Mouse (Mus musculus) forebrain, embryonic 11.5 days (tissue): ENCODE results near the gene Anks1. TPM values are rescaled to one million over a fixed set of nuclear protein-coding genes. Genes with fewer than 3 reads are reported as not detected.

Experiments used
- ATAC-seq: fragments of 200-750 bp; cut with Nextera tagmentation; replicated peaks from 2 replicates; pipeline ENCODE4 v1.8.0; 2017; ENCODE audit warnings: moderate TSS enrichment; ENCODE audit not compliant: low FRiP score
- DNase-seq: peaks from one replicate; pipeline ENCODE4 v3.0.0-alpha.2; 2017; ENCODE audit warnings: low spot score
- H3K27ac ChIP-seq: fragments of 300-500 bp; sonication (generic); 2 replicates; pipeline ENCODE4 v1.5.1; 2014; ENCODE audit warnings: low read depth, low read length
- H3K27me3 ChIP-seq: fragments of 300-500 bp; sonication (generic); 2 replicates; pipeline ENCODE4 v1.6.1; 2014; ENCODE audit warnings: mild to moderate bottlenecking, low read length, mixed read lengths; ENCODE audit not compliant: control insufficient read depth, insufficient read depth
- H3K36me3 ChIP-seq: fragments of 300-500 bp; sonication (generic); 2 replicates; pipeline ENCODE4 v1.6.1; 2014; ENCODE audit warnings: mild to moderate bottlenecking, low read length, moderate library complexity, mixed read lengths; ENCODE audit not compliant: control insufficient read depth, insufficient read depth
- H3K4me1 ChIP-seq: fragments of 300-500 bp; sonication (generic); replicated peaks from 2 replicates; pipeline ENCODE4 v1.6.1; 2014; ENCODE audit warnings: low read length, mixed read lengths; ENCODE audit not compliant: control insufficient read depth, insufficient read depth
- H3K4me2 ChIP-seq: fragments of 300-500 bp; sonication (generic); 2 replicates; pipeline ENCODE4 v1.6.1; 2014; ENCODE audit warnings: low read depth, mild to moderate bottlenecking, low read length, moderate library complexity, mixed read lengths; ENCODE audit not compliant: severe bottlenecking
- H3K4me3 ChIP-seq: fragments of 300-500 bp; sonication (generic); 2 replicates; pipeline ENCODE4 v1.5.1; 2014; ENCODE audit warnings: low read depth, low read length
- H3K9ac ChIP-seq: fragments of 300-500 bp; sonication (generic); 2 replicates; pipeline ENCODE4 v1.6.1; 2014; ENCODE audit warnings: low read length
- H3K9me3 ChIP-seq: fragments of 300-500 bp; sonication (generic); 2 replicates; pipeline ENCODE4 v1.6.1; 2016; ENCODE audit warnings: low read length, mixed read lengths; ENCODE audit not compliant: control insufficient read depth
- WGBS: fragments of 180-500 bp; shearing (Covaris S2); extraction: QIAGEN DNeasy Blood & Tissue Kit; methylation state at CpG from one replicate; pipeline ENCODE4 v1.1.7; 2014; 5-methylcytosine and 5-hydroxymethylcytosine counted together
- polyA plus RNA-seq: library from polyadenylated mRNA; unstranded; fragments of >200 nt; fragmentation: Nextera tagmentation; extraction: Ambion mirVana; gene quantifications from 2 replicates; pipeline ENCODE4 v1.2.1, GENCODE M21; 2014

Gene Anks1
- polyA plus RNA-seq: 40.9 and 42.6 TPM in 2 replicates

DNA sequence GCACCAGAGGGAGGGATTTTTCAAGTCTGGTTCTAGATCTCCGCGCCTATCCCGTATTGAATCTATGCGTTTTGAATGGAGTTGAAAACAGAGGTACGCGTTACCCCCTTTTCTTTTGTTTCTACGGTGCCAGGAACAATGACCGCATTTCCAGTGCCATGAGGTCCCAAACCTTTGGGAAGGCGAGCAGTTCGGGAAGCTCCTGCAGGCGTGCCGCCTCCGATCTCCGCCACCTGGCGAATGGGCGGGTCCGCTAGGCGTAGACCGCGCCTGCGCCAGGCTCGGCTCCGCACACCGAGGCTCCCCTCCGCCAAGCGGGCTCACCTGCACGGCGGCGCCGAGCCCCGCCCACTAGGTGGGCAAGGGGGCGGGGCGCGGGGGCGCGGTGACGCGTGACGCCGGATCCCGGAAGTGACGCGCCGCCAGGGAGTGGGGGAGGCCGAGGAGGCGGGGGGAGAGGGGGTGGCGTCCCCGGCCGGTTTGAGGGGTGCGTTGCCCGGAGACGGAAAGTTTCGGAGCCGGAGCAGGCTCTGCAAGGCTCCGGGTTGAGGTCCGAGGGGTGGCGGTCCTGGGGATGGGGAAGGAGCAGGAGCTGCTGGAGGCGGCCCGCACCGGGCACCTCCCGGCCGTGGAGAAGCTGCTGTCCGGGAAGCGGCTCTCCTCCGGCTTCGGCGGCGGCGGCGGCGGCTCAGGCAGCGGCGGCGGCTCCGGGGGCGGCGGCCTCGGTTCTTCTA lies at the start of gene Anks1:
TSS of gene Anks1 (plus strand) at position 419 of the 734 bp plus-strand sequence.
- DNase-seq: peak; percentile 95
- Histone ChIP-seq H3K9ac (peak within 1 kb of the TSS; percentile 88), H3K9me3 (no peaks in the 10 kb centered on the region), H3K4me1 (peaks cover 9% of the 10 kb centered on the region; the same call in 1 of the 2 replicates), H3K36me3 (no peaks in the 10 kb centered on the region), H3K27ac (peak within 1 kb of the TSS; percentile 50), H3K4me3 (peak within 1 kb of the TSS; percentile 92), H3K4me2 (peak within 1 kb of the TSS; percentile 96), H3K27me3 (no peaks in the 10 kb centered on the region)
- WGBS: under 1% methylated on average over 70 of the region's 78 CpGs
- peak; percentile 85 for ATAC-seq

DNA sequence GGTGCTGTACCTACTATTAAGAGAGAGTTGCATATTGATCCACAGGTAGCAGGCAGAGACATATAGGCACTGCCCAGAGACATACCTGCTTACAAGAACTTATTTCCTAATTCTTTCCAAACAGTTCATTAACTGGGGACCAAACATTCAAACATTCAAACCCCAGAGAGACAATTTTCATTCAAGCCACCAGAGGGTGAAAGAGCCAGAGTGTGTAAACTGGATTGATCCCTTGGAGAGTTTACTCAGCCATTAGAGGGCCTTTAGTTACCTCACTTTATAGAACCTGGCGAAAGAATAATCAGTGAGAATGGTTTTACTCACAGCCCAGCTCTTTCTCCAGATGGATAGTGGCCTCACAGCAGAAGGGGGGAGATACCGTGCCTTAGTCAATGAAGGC lies 43.6 kb upstream of the Anks1 start:
- DNase-seq (no peak), ATAC-seq (no peak)
- Histone ChIP-seq H3K27me3 (no peaks in the 10 kb centered on the region), H3K4me1 (no peaks in the 10 kb centered on the region), H3K4me2 (no peak overlapping the region), H3K9ac (no peak overlapping the region), H3K27ac (no peak overlapping the region), H3K36me3 (no peaks in the 10 kb centered on the region; the same call in 1 of the 2 replicates), H3K9me3 (no peaks in the 10 kb centered on the region), H3K4me3 (no peak overlapping the region)
- WGBS: 89% methylated on average over 2 of the region's 2 CpGs

DNA sequence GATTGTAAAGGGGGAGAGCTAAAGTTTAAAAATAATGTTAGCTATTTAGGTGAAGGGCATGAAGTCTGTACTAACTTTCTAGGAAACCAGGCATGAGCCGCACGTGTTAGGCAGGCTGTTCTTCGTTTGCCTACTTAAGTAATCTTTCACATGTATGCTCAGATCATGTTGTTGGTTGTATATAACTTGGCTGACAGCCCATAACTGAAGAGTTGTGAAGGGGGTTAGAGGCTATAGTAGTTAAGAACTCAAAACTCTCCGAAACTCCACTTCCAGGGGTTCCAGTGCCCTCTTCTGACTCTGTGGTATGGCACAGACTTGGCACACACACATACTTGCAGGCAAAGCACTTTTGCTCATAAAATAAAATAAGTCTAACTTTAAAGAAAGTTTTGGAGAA lies 42.4 kb upstream of the Anks1 start:
- ATAC-seq (no peak), DNase-seq (no peak)
- H3K9ac ChIP-seq: no peak overlapping the region
- no peak overlapping the region for H3K4me2 ChIP-seq
- H3K4me1 ChIP-seq: no peaks in the 10 kb centered on the region
- no peaks in the 10 kb centered on the region for H3K27me3 ChIP-seq
- no peak overlapping the region for H3K27ac ChIP-seq
- no peaks in the 10 kb centered on the region for H3K9me3 ChIP-seq
- WGBS: 93% methylated on average over 4 of the region's 4 CpGs
- no peak overlapping the region for H3K4me3 ChIP-seq
- no peaks in the 10 kb centered on the region; the same call in 1 of the 2 replicates for H3K36me3 ChIP-seq

DNA sequence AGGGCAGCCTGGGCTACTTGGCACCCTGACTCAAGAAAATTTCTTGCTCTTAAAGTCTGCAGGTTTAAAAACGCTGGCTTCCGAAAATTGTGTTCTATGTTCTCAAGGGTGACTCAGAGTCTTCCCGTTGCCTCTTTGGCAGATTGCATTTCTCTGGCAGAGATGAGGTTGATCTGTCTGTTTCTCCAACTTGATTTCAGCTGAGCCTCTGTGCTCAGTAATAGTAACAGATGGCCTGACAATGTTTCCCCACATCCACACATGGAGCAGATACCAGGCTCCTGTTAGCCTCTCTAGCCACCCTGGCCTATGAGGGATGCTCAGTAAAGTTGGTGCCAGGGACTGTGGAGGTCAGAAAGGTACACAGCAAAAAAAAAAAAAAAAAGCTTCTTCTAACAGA lies 37.3 kb upstream of the Anks1 start:
- no peak for DNase-seq
- 95% methylated on average over 3 of the region's 3 CpGs for WGBS
- H3K9me3 ChIP-seq: no peaks in the 10 kb centered on the region

DNA sequence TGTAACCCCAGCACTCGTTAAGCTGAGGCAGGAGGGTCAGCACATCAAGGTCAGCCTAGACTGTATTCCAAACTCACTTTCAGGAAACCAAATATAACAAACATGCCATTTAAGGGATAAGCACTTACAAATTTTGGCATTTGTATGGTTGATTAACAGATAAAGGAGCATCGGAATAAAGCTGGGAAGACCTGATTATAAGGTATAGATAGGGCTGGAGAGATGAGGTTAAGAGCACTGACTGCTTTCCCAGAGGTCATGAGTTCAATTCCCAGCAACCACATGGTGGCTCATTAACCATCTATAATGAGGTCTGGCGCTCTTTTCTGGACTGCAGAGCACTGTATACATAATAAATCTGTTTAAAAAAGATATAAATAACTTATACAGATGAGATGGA lies 35.5 kb upstream of the Anks1 start:
- no peak for ATAC-seq
- WGBS: 79% methylated on average over 3 of the region's 3 CpGs
- H3K4me1 ChIP-seq: no peaks in the 10 kb centered on the region

More for the DNA sequence above, 37.3 kb upstream of the Anks1 start:
- H3K4me3 ChIP-seq: no peak overlapping the region
- no peak overlapping the region for H3K9ac ChIP-seq
- no peak overlapping the region for H3K27ac ChIP-seq
- H3K27me3 ChIP-seq: no peaks in the 10 kb centered on the region
- H3K4me1 ChIP-seq: no peaks in the 10 kb centered on the region
- no peak for ATAC-seq
- no peaks in the 10 kb centered on the region for H3K36me3 ChIP-seq
- no peak overlapping the region for H3K4me2 ChIP-seq

DNA sequence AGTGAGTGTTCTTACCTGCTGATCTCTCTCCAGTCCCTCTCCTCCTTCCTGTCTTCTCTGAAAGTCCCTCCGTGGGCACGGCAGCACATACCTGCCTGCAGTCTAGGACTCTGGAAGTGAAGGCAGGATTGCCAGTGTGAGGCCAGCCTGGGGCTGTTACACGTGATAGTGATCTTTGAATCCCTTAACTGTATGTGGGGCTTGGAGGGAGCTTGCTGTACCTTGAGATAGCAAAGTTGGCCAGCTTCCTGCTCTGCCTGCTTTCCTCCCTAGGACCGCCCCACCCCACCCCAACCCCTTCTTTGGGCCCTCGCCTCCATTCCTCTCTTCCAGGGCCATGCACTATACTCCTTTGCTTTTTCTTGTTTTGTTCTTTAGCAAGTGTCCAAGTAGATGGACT lies 34.6 kb upstream of the Anks1 start:
- Histone ChIP-seq H3K9ac (no peak overlapping the region), H3K36me3 (no peaks in the 10 kb centered on the region), H3K4me3 (no peak overlapping the region), H3K4me1 (no peaks in the 10 kb centered on the region), H3K4me2 (no peak overlapping the region), H3K27me3 (no peaks in the 10 kb centered on the region), H3K9me3 (no peaks in the 10 kb centered on the region), H3K27ac (no peak overlapping the region)
- 73% methylated on average over 5 of the region's 5 CpGs for WGBS
- ATAC-seq: no peak
- no peak for DNase-seq

More for the DNA sequence above, 35.5 kb upstream of the Anks1 start:
- no peak overlapping the region for H3K4me3 ChIP-seq
- H3K9ac ChIP-seq: no peak overlapping the region
- no peaks in the 10 kb centered on the region for H3K36me3 ChIP-seq
- H3K27ac ChIP-seq: no peak overlapping the region
- DNase-seq: no peak
- no peak overlapping the region for H3K4me2 ChIP-seq
- H3K27me3 ChIP-seq: no peaks in the 10 kb centered on the region
- no peaks in the 10 kb centered on the region for H3K9me3 ChIP-seq

DNA sequence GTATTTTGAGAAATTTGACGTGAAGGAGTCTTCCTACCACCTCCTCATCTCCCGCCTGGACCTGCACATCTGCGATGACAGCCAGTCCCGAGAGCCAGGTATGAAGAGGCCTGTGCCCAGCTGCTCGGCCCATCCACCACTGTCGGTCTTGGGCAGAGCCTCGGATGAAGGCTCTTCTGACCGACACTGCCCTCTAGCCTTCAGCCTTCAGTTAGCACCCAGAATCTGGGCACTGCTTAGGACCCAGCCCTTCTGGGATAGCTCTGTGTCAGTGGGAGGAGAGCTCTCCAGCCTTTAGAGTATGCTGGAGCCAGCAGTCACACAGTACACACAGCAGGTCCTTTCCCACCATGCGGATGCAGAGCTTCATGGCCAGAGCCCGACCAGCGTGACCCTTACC lies 27.6 kb upstream of the Anks1 start:
- no peaks in the 10 kb centered on the region for H3K27me3 ChIP-seq
- H3K4me1 ChIP-seq: no peaks in the 10 kb centered on the region
- H3K27ac ChIP-seq: no peak overlapping the region
- no peak overlapping the region for H3K4me3 ChIP-seq
- ATAC-seq (no peak), DNase-seq (no peak)
- H3K36me3 ChIP-seq: peaks cover 2% of the 10 kb centered on the region; the same call in 1 of the 2 replicates
- no peak overlapping the region for H3K9ac ChIP-seq
- no peaks in the 10 kb centered on the region for H3K9me3 ChIP-seq
- WGBS: 70% methylated on average over 11 of the region's 11 CpGs
- no peak overlapping the region for H3K4me2 ChIP-seq

DNA sequence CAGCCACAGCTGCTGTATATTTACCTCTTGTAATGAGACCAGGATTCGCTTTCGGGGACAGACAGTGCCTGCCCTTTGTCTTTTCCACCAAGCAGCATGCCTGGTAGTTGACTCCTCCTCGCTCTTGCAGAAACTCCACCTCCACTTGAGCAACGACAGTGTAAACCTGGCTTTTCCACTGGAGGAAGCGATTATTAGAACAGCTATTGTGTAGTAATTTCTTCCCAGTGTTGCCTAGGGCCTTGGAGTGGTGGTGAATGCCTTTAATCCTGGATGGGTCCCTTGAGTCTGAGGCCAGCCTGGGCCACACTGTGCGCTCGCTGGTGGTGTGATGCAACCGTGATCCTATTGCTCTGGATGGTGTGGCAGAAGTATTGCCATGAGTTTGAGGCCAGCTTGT lies 26.0 kb upstream of the Anks1 start:
- ATAC-seq (no peak), DNase-seq (no peak)
- WGBS: 90% methylated on average over 8 of the region's 8 CpGs
- H3K9me3 ChIP-seq: no peaks in the 10 kb centered on the region
- no peak overlapping the region for H3K27ac ChIP-seq
- peaks cover 2% of the 10 kb centered on the region; the same call in 1 of the 2 replicates for H3K36me3 ChIP-seq
- H3K4me3 ChIP-seq: no peak overlapping the region
- H3K27me3 ChIP-seq: no peaks in the 10 kb centered on the region
- no peaks in the 10 kb centered on the region for H3K4me1 ChIP-seq
- no peak overlapping the region for H3K4me2 ChIP-seq
- no peak overlapping the region for H3K9ac ChIP-seq

DNA sequence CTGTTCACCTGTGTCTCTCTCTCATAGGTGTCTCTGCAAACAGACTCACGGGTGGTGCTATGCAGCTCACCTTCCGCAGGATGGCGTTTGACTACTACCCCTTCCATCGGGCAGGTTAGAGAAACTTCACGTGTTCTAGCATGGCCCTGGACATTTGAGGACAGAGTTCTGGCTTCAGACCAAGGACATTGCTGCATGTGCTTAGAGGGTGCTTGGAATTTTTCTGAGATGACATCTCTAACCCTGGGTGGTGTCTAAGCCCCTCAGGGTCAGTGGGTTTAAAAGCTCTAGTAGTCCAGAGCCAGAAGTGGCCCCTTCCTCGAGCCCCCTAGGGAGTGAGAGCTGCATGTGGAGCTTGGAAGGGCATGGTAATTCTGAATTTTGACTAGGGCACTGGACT lies 25.1 kb upstream of the Anks1 start:
- Histone ChIP-seq H3K27me3 (no peaks in the 10 kb centered on the region), H3K4me1 (no peaks in the 10 kb centered on the region), H3K9me3 (no peaks in the 10 kb centered on the region), H3K4me3 (no peak overlapping the region), H3K9ac (no peak overlapping the region), H3K36me3 (peaks cover 2% of the 10 kb centered on the region; the same call in 1 of the 2 replicates), H3K27ac (no peak overlapping the region), H3K4me2 (no peak overlapping the region)
- DNase-seq (no peak), ATAC-seq (no peak)
- WGBS: 88% methylated on average over 6 of the region's 6 CpGs
